Mouse (Mus musculus): Measurements from ENCODE around the gene Usp17le.
"Not testable (repeated sequence)": the region's sequence is repeated elsewhere in the genome, so short reads cannot be mapped to it uniquely, and the experiment has no call there.

Gene Usp17le

GRCm38 (mm10) chr7:104777370-104777769 lies at the start of gene Usp17le:
TSS of gene Usp17le (minus strand) at chr7:104777470.
- TF ChIP-seq GATA4 (IDR thresholded peaks at IDR 0.05; ENCODE audit: insufficient replicate concordance, low read length) = not testable (repeated sequence)

GRCm38 (mm10) chr7:104790796-104791195 lies 13.5 kb upstream of the Usp17le start:
- no peak for TF ChIP-seq GATA4 (IDR thresholded peaks at IDR 0.05; ENCODE audit: insufficient replicate concordance, low read length)
